Comparison of ENCODE assay signal across 11 mouse cellular contexts in the genomic region with DNA sequence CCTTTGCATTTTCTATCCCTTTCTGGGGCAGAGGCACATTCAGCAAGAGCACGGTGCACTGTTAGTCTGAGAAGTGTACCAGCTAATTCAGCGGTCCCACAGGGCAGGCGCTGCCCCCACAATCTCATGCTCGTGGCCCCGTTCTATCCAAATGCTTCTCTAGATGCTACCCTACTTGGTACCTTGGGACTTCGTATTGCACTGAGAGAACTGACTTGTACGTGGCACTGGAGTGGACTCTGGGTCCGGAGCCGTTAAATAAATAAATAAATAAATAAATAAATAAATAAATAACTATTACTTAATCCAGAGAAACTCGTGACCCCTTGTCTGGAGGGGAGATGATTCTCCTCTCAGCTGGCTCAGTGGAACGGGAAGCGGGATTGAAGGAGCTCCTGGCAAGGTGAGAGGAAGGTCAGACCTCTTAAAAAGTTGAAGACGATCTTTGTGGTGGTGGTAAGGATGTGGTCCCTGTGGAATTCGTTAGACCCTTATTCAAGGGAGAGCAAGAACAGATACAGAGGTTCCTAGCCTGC. TPM values are rescaled to one million over a fixed set of nuclear protein-coding genes. Genes with fewer than 3 reads are reported as not detected.
DNase-seq lines count a peak whose midpoint lies in the region; ATAC-seq and TF ChIP-seq lines count a peak whose summit lies in the region.
"Had no signal": no experiment of that assay in that cellular context is flagged by ENCODE, and none has a peak within 500 bp of the region (broad histone marks: within the 10 kb centered on the region; RNA-seq: fewer than 3 reads in every experiment).

No protein-coding gene starts in this region.

- 27% methylated on average over 14 of the region's 14 CpGs for WGBS in forebrain, embryonic 12.5 days
- WGBS in forebrain, embryonic 14.5 days, result 33% methylated on average over 14 of the region's 14 CpGs
- 31% methylated on average over 14 of the region's 14 CpGs for WGBS in kidney, postnatal 0 days
- WGBS in intestine, embryonic 16.5 days, result 40% methylated on average over 14 of the region's 14 CpGs
- 68% methylated on average over 14 of the region's 14 CpGs for WGBS in small intestine, adult 2 months

- H3K4me3 ChIP-seq in forebrain, embryonic 12.5 days (replicated peaks), result peak overlapping the region; percentile 38; the same call in 1 of the 2 replicates
- no peak overlapping the region for H3K4me3 ChIP-seq in forebrain, embryonic 14.5 days (ENCODE audit: low read depth, low read length)
- peak overlapping the region; percentile 32 for H3K4me3 ChIP-seq in kidney, postnatal 0 days (replicated peaks; ENCODE audit: low read depth, low read length)
- peak overlapping the region; percentile 41 for H3K4me3 ChIP-seq in intestine, embryonic 16.5 days (ENCODE audit: low read length)
- H3K4me3 ChIP-seq in small intestine, adult 2 months (ENCODE audit: low read depth, low read length), result peak overlapping the region; percentile 70

- H3K27ac ChIP-seq in forebrain, embryonic 12.5 days, result no peak overlapping the region
- H3K27ac ChIP-seq in forebrain, embryonic 14.5 days (ENCODE audit: low read depth, low read length), result no peak overlapping the region
- H3K27ac ChIP-seq in kidney, postnatal 0 days, result no peak overlapping the region
- H3K27ac ChIP-seq in intestine, embryonic 16.5 days (ENCODE audit: low read length), result no peak overlapping the region
- H3K27ac ChIP-seq in small intestine, adult 2 months (ENCODE audit: insufficient read depth, low read depth, low read length), result peak overlapping the region; percentile 60; the same call in 1 of the 2 replicates

- no peaks in the 10 kb centered on the region for H3K36me3 ChIP-seq in forebrain, embryonic 12.5 days (replicated peaks)
- no peaks in the 10 kb centered on the region for H3K36me3 ChIP-seq in forebrain, embryonic 14.5 days (ENCODE audit: control insufficient read depth, insufficient read depth, low read length)
- H3K36me3 ChIP-seq in kidney, postnatal 0 days (ENCODE audit: insufficient read depth, low read length), result no peaks in the 10 kb centered on the region
- H3K36me3 ChIP-seq in intestine, embryonic 16.5 days (ENCODE audit: control insufficient read depth, insufficient read depth, low read length), result no peaks in the 10 kb centered on the region
- no peaks in the 10 kb centered on the region for H3K36me3 ChIP-seq in small intestine, adult 2 months (ENCODE audit: control insufficient read depth, insufficient read depth, low read length)

- peaks cover 62% of the 10 kb centered on the region for H3K27me3 ChIP-seq in forebrain, embryonic 12.5 days
- peaks cover 25% of the 10 kb centered on the region for H3K27me3 ChIP-seq in forebrain, embryonic 14.5 days (replicated peaks; ENCODE audit: control insufficient read depth, insufficient read depth, low read length)
- peaks cover 14% of the 10 kb centered on the region for H3K27me3 ChIP-seq in kidney, postnatal 0 days (ENCODE audit: insufficient read depth, low read length)
- H3K27me3 ChIP-seq in intestine, embryonic 16.5 days (replicated peaks; ENCODE audit: control insufficient read depth, insufficient read depth, low read length), result peaks cover 31% of the 10 kb centered on the region
- H3K27me3 ChIP-seq in small intestine, adult 2 months (ENCODE audit: control insufficient read depth, insufficient read depth, low read length), result no peaks in the 10 kb centered on the region

- no peak for TF ChIP-seq CTCF in kidney, postnatal 0 days (IDR thresholded peaks at IDR 0.05; ENCODE audit: low read depth)
- no peak for TF ChIP-seq CTCF in small intestine, adult 2 months (IDR thresholded peaks at IDR 0.05; ENCODE audit: extremely low read depth, insufficient read length, insufficient replicate concordance, low read depth, low read length)

- no peak for ATAC-seq in forebrain, embryonic 12.5 days (ENCODE audit: low FRiP score)
- no peak for ATAC-seq in forebrain, embryonic 14.5 days
- ATAC-seq in kidney, postnatal 0 days (replicated peaks; ENCODE audit: low FRiP score, low read depth), result peak; percentile 52; the same call in 1 of the 2 replicates
- ATAC-seq in intestine, embryonic 16.5 days, result no peak

- H3K9ac ChIP-seq in forebrain, embryonic 12.5 days, result no peak overlapping the region
- H3K9ac ChIP-seq in forebrain, embryonic 14.5 days (ENCODE audit: low read length), result no peak overlapping the region
- H3K9ac ChIP-seq in kidney, postnatal 0 days (ENCODE audit: low read depth, low read length), result peak overlapping the region; percentile 42; the same call in 1 of the 2 replicates
- peak overlapping the region; percentile 45; the same call in 1 of the 2 replicates for H3K9ac ChIP-seq in intestine, embryonic 16.5 days (ENCODE audit: low read depth, low read length)

- peaks cover 7% of the 10 kb centered on the region for H3K4me1 ChIP-seq in forebrain, embryonic 12.5 days
- peaks cover 3% of the 10 kb centered on the region; the same call in 1 of the 2 replicates for H3K4me1 ChIP-seq in forebrain, embryonic 14.5 days (ENCODE audit: control insufficient read depth, insufficient read depth, low read length)
- H3K4me1 ChIP-seq in kidney, postnatal 0 days (replicated peaks; ENCODE audit: insufficient read depth, low read length), result no peaks in the 10 kb centered on the region
- H3K4me1 ChIP-seq in intestine, embryonic 16.5 days (ENCODE audit: control insufficient read depth, insufficient read depth, low read length), result no peaks in the 10 kb centered on the region; the same call in 1 of the 2 replicates
- H3K4me1 ChIP-seq in small intestine, adult 2 months (ENCODE audit: control insufficient read depth, insufficient read depth, insufficient read length, low read length), result peaks cover 16% of the 10 kb centered on the region

- no peak for TF ChIP-seq POLR2A in small intestine, adult 2 months (IDR thresholded peaks at IDR 0.05; ENCODE audit: low read depth, low read length)

- no peaks in the 10 kb centered on the region for H3K9me3 ChIP-seq in forebrain, embryonic 12.5 days
- H3K9me3 ChIP-seq in forebrain, embryonic 14.5 days (replicated peaks; ENCODE audit: control insufficient read depth, low read length), result no peaks in the 10 kb centered on the region
- H3K9me3 ChIP-seq in kidney, postnatal 0 days (replicated peaks; ENCODE audit: low read length), result no peaks in the 10 kb centered on the region
- no peaks in the 10 kb centered on the region for H3K9me3 ChIP-seq in intestine, embryonic 16.5 days (ENCODE audit: control insufficient read depth, low read length)

- no peak overlapping the region for H3K4me2 ChIP-seq in forebrain, embryonic 12.5 days
- no peak overlapping the region for H3K4me2 ChIP-seq in forebrain, embryonic 14.5 days (ENCODE audit: low read length)
- peak overlapping the region; percentile 56; the same call in 1 of the 2 replicates for H3K4me2 ChIP-seq in kidney, postnatal 0 days (ENCODE audit: low read length)
- peak overlapping the region; percentile 69 for H3K4me2 ChIP-seq in intestine, embryonic 16.5 days (ENCODE audit: low read depth, low read length)

- DNase-seq in forebrain, embryonic 14.5 days (ENCODE audit: low spot score), result no peak
- peak; percentile 14 for DNase-seq in kidney, postnatal 0 days (ENCODE audit: low spot score)
- DNase-seq in kidney, postnatal 36 days, result no peak
- DNase-seq in ovary, postnatal 14 days (ENCODE audit: low spot score), result no peak
- no peak for DNase-seq in thymus, postnatal 25 days
- DNase-seq: cerebellum, adult 9-11 months had no signal

RNA-seq across cellular contexts. Expression of gene Slc9a3, which starts 0.6 kb away (rescaled TPM):
- not detected in 2 replicates for polyA plus RNA-seq in forebrain, embryonic 12.5 days (2016; fragmentation: Nextera tagmentation; extraction: Ambion mirVana)
- 0.04 TPM in 1 of 2 replicates, not detected in the other for polyA plus RNA-seq in forebrain, embryonic 14.5 days (2014; fragmentation: Nextera tagmentation; extraction: Ambion mirVana)
- 10.3 and 10.8 TPM in 2 replicates for polyA plus RNA-seq in kidney, postnatal 0 days (2015; fragmentation: Nextera tagmentation; extraction: Ambion mirVana)
- 8.5 and 10.3 TPM in 2 replicates for polyA plus RNA-seq in intestine, embryonic 16.5 days (2015; fragmentation: Nextera tagmentation; extraction: Ambion mirVana)
- polyA plus RNA-seq in small intestine, adult 2 months (2012; rRNA removed), result 93.4 and 151 TPM in 2 replicates
- polyA plus RNA-seq: lung, embryonic 16.5 days; neural tube, embryonic 11.5 days had no signal

RNA-seq across cellular contexts. Expression of gene Cep72, which starts 59.8 kb away (rescaled TPM):
- polyA plus RNA-seq in forebrain, embryonic 12.5 days (2016; fragmentation: Nextera tagmentation; extraction: Ambion mirVana), result 19.1 and 24.8 TPM in 2 replicates
- 11.6 and 12.5 TPM in 2 replicates for polyA plus RNA-seq in forebrain, embryonic 14.5 days (2014; fragmentation: Nextera tagmentation; extraction: Ambion mirVana)
- polyA plus RNA-seq in kidney, postnatal 0 days (2015; fragmentation: Nextera tagmentation; extraction: Ambion mirVana), result 8.7 and 9.7 TPM in 2 replicates
- 9.9 and 12.7 TPM in 2 replicates for polyA plus RNA-seq in intestine, embryonic 16.5 days (2015; fragmentation: Nextera tagmentation; extraction: Ambion mirVana)
- 0.70 and 1.4 TPM in 2 replicates for polyA plus RNA-seq in small intestine, adult 2 months (2012; rRNA removed)

Comparison
In these comparisons a context has a peak if more than half of its experiments do, and no peak if none do; other contexts are left out.
1. H3K4me2 ChIP-seq: peak in kidney, postnatal 0 days (single experiment) and intestine, embryonic 16.5 days (single experiment); none in forebrain, embryonic 12.5 days (single experiment) and forebrain, embryonic 14.5 days (single experiment).
2. H3K9ac ChIP-seq: peak in kidney, postnatal 0 days (single experiment) and intestine, embryonic 16.5 days (single experiment); none in forebrain, embryonic 12.5 days (single experiment) and forebrain, embryonic 14.5 days (single experiment).